Mouse (Mus musculus): ENCODE data around the gene Clasp1. TPM values are rescaled to one million over a fixed set of nuclear protein-coding genes. Genes with fewer than 3 reads are reported as not detected.

The Clasp1 gene
- 11.5 and 12.8 TPM in 2 replicates for polyA plus RNA-seq (2012; rRNA removed)

GRCm38 (mm10) chr1:118388757-118389453 is at the start of gene Clasp1:
Gene Clasp1 (plus strand): TSS chr1:118389058.
- Histone ChIP-seq H3K36me3 (ENCODE audit: control insufficient read depth, insufficient read depth, low read length) (no peaks in the 10 kb centered on the region), H3K27ac (ENCODE audit: insufficient read depth, low read depth, low read length) (peak within 1 kb of the TSS; percentile 98), H3K27me3 (replicated peaks; ENCODE audit: control insufficient read depth, insufficient read depth, low read length) (no peaks in the 10 kb centered on the region), H3K4me3 (ENCODE audit: insufficient read depth, low read depth, low read length) (peak within 1 kb of the TSS; percentile 92), H3K4me1 (ENCODE audit: control insufficient read depth, insufficient read depth, low read length) (peaks cover 5% of the 10 kb centered on the region; the same call in 1 of the 2 replicates)
- peak; percentile 98 for DNase-seq
- under 1% methylated on average over 44 of the region's 44 CpGs for WGBS
- peak; percentile 69 for TF ChIP-seq POLR2A (IDR thresholded peaks at IDR 0.05; ENCODE audit: low read depth, low read length)
- TF ChIP-seq CTCF (conservative IDR thresholded peaks at IDR 0.05; ENCODE audit: insufficient read depth, insufficient read length, low read depth, low read length) = no peak

- Histone ChIP-seq H3K27me3 (replicated peaks; ENCODE audit: control insufficient read depth, insufficient read depth, low read length) (no peaks in the 10 kb centered on the region), H3K4me3 (ENCODE audit: insufficient read depth, low read depth, low read length) (no peak overlapping the region), H3K36me3 (ENCODE audit: control insufficient read depth, insufficient read depth, low read length) (no peaks in the 10 kb centered on the region), H3K27ac (ENCODE audit: insufficient read depth, low read depth, low read length) (no peak overlapping the region; the same call in 1 of the 2 replicates), H3K4me1 (ENCODE audit: control insufficient read depth, insufficient read depth, low read length) (peaks cover 5% of the 10 kb centered on the region; the same call in 1 of the 2 replicates)
- DNase-seq = peak; percentile 46
- 20% methylated on average over 6 of the region's 6 CpGs for WGBS
- TF ChIP-seq CTCF (conservative IDR thresholded peaks at IDR 0.05; ENCODE audit: insufficient read depth, insufficient read length, low read depth, low read length) (peak; percentile 22; the same call in 1 of the 2 replicates), POLR2A (IDR thresholded peaks at IDR 0.05; ENCODE audit: low read depth, low read length) (no peak)
These were observed 45.0 kb upstream of the Clasp1 start for GRCm38 (mm10) chr1:118343649-118344435.

- 66% methylated on average over 3 of the region's 3 CpGs for whole genome bisulfite sequencing
- no peaks in the 10 kb centered on the region for H3K27me3 ChIP-seq (replicated peaks; ENCODE audit: control insufficient read depth, insufficient read depth, low read length)
- H3K4me3 ChIP-seq (ENCODE audit: insufficient read depth, low read depth, low read length) = no peak overlapping the region
- DNase-seq = no peak
- H3K4me1 ChIP-seq (ENCODE audit: control insufficient read depth, insufficient read depth, low read length) = no peaks in the 10 kb centered on the region
- no peaks in the 10 kb centered on the region for H3K36me3 ChIP-seq (ENCODE audit: control insufficient read depth, insufficient read depth, low read length)
- no peak overlapping the region for H3K27ac ChIP-seq (ENCODE audit: insufficient read depth, low read depth, low read length)
- TF ChIP-seq POLR2A (IDR thresholded peaks at IDR 0.05; ENCODE audit: low read depth, low read length) (no peak), CTCF (conservative IDR thresholded peaks at IDR 0.05; ENCODE audit: insufficient read depth, insufficient read length, low read depth, low read length) (no peak)
These were observed 38.9 kb upstream of the Clasp1 start for GRCm38 (mm10) chr1:118349922-118350321.

- H3K27ac ChIP-seq (ENCODE audit: insufficient read depth, low read depth, low read length) = no peak overlapping the region
- TF ChIP-seq POLR2A (IDR thresholded peaks at IDR 0.05; ENCODE audit: low read depth, low read length) (no peak), CTCF (conservative IDR thresholded peaks at IDR 0.05; ENCODE audit: insufficient read depth, insufficient read length, low read depth, low read length) (no peak)
- 59% methylated on average over 6 of the region's 6 CpGs for WGBS
- no peaks in the 10 kb centered on the region for H3K27me3 ChIP-seq (replicated peaks; ENCODE audit: control insufficient read depth, insufficient read depth, low read length)
- H3K4me3 ChIP-seq (ENCODE audit: insufficient read depth, low read depth, low read length) = no peak overlapping the region
- no peaks in the 10 kb centered on the region for H3K36me3 ChIP-seq (ENCODE audit: control insufficient read depth, insufficient read depth, low read length)
- no peak for DNase-seq
- no peaks in the 10 kb centered on the region for H3K4me1 ChIP-seq (ENCODE audit: control insufficient read depth, insufficient read depth, low read length)
These were observed 29.6 kb upstream of the Clasp1 start for GRCm38 (mm10) chr1:118359071-118359761.

GRCm38 (mm10) chr1:118367970-118368369 is 20.9 kb upstream of the Clasp1 start:
- Histone ChIP-seq H3K27ac (ENCODE audit: insufficient read depth, low read depth, low read length) (no peak overlapping the region), H3K36me3 (ENCODE audit: control insufficient read depth, insufficient read depth, low read length) (no peaks in the 10 kb centered on the region), H3K27me3 (replicated peaks; ENCODE audit: control insufficient read depth, insufficient read depth, low read length) (no peaks in the 10 kb centered on the region), H3K4me1 (ENCODE audit: control insufficient read depth, insufficient read depth, low read length) (no peaks in the 10 kb centered on the region), H3K4me3 (ENCODE audit: insufficient read depth, low read depth, low read length) (no peak overlapping the region)
- peak; percentile 30 for DNase-seq
- 88% methylated on average over 1 of the region's 1 CpGs for WGBS
- TF ChIP-seq POLR2A (IDR thresholded peaks at IDR 0.05; ENCODE audit: low read depth, low read length) = no peak
- 0 out of 2 replicates have a peak, but pooled peaks have one; percentile 20 for TF ChIP-seq CTCF (conservative IDR thresholded peaks at IDR 0.05; ENCODE audit: insufficient read depth, insufficient read length, low read depth, low read length)

- TF ChIP-seq POLR2A (IDR thresholded peaks at IDR 0.05; ENCODE audit: low read depth, low read length) (no peak), CTCF (conservative IDR thresholded peaks at IDR 0.05; ENCODE audit: insufficient read depth, insufficient read length, low read depth, low read length) (no peak)
- H3K27ac ChIP-seq (ENCODE audit: insufficient read depth, low read depth, low read length) = no peak overlapping the region
- no peak overlapping the region for H3K4me3 ChIP-seq (ENCODE audit: insufficient read depth, low read depth, low read length)
- no peaks in the 10 kb centered on the region for H3K4me1 ChIP-seq (ENCODE audit: control insufficient read depth, insufficient read depth, low read length)
- no peaks in the 10 kb centered on the region for H3K27me3 ChIP-seq (replicated peaks; ENCODE audit: control insufficient read depth, insufficient read depth, low read length)
- DNase-seq = no peak
- 69% methylated on average over 3 of the region's 3 CpGs for WGBS
- no peaks in the 10 kb centered on the region for H3K36me3 ChIP-seq (ENCODE audit: control insufficient read depth, insufficient read depth, low read length)
These were observed 20.0 kb upstream of the Clasp1 start for GRCm38 (mm10) chr1:118368721-118369461.
